Mouse (Mus musculus): ENCODE results near the gene Ucp2. TPM values are rescaled to one million over a fixed set of nuclear protein-coding genes. Genes with fewer than 3 reads are reported as not detected.

Gene Ucp2
- polyA plus RNA-seq, 1 experiment from 2014 or later: 123 TPM

DNA sequence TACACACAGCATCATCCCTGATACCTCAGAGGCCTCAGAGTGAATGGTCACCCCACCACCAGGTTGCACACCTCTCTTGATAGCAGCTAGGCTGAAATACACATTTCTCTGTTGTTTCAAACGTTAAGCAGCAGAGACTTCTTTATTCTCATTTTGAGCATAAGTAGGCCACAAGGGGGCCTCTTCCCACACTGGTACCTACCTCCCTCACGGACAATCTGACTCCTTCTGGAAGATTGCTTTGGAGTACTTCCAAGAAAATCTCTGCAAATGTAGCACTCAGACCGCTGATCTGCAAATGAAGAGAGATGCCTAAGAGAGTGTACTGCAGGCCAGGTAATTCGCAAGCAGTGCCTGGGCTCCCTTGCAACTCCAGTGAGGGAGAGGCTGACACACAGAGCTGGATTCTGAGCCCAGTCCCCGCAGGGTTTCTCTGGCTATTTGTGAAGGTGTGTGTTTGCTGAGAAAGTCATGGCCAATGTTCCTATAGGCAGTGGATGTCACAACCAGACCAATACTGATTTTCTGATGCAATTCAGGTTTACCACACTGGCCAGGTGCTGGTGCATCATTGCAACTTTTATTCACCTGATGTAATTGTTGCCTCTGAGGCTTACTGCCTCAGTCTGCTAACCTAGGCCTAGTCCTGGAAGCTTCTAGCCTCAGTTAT, 57.3 kb downstream of the Ucp2 start:
- 69% methylated on average over 5 of the region's 5 CpGs for WGBS
- H3K9me3 ChIP-seq: no peaks in the 10 kb centered on the region
- peaks cover 33% of the 10 kb centered on the region for H3K36me3 ChIP-seq
- no peak overlapping the region for H3K4me3 ChIP-seq
- no peak for DNase-seq (ENCODE audit: low spot score)
- H3K4me1 ChIP-seq (replicated peaks): peaks cover 6% of the 10 kb centered on the region
- H3K27ac ChIP-seq: no peak overlapping the region
- no peaks in the 10 kb centered on the region for H3K27me3 ChIP-seq (ENCODE audit: insufficient read depth, poor library complexity, severe bottlenecking)

Other genes starting within 250 kb of the Ucp2 start
- 1.0 and 3.5 TPM in 2 replicates for gene P4ha3, start 207.8 kb upstream of the Ucp2 start, polyA plus RNA-seq (2016; fragmentation: Nextera tagmentation; extraction: Ambion mirVana)
- 33.5 and 34.7 TPM in 2 replicates for gene C2cd3, start 121.1 kb upstream of the Ucp2 start, polyA plus RNA-seq (2016; fragmentation: Nextera tagmentation; extraction: Ambion mirVana)
- 104 and 118 TPM in 2 replicates for gene Ppme1, start 121.0 kb upstream of the Ucp2 start, polyA plus RNA-seq (2016; fragmentation: Nextera tagmentation; extraction: Ambion mirVana)
- 0.09 TPM in 1 of 2 replicates, not detected in the other for gene Ucp3, start 20.3 kb upstream of the Ucp2 start, polyA plus RNA-seq (2016; fragmentation: Nextera tagmentation; extraction: Ambion mirVana)
- 1.9 and 9.2 TPM in 2 replicates for gene Dnajb13, start 21.6 kb downstream of the Ucp2 start, polyA plus RNA-seq (2016; fragmentation: Nextera tagmentation; extraction: Ambion mirVana)
- gene Coa4, start 43.7 kb downstream of the Ucp2 start, polyA plus RNA-seq (2016; fragmentation: Nextera tagmentation; extraction: Ambion mirVana): 20.4 and 23.3 TPM in 2 replicates
- 111 and 117 TPM in 2 replicates for gene Rab6a, start 114.1 kb downstream of the Ucp2 start, polyA plus RNA-seq (2016; fragmentation: Nextera tagmentation; extraction: Ambion mirVana)
- gene Mrpl48, start 115.0 kb downstream of the Ucp2 start, polyA plus RNA-seq (2016; fragmentation: Nextera tagmentation; extraction: Ambion mirVana): 57.9 and 66.6 TPM in 2 replicates
- 4.3 and 10.7 TPM in 2 replicates for gene Plekhb1, start 169.1 kb downstream of the Ucp2 start, polyA plus RNA-seq (2016; fragmentation: Nextera tagmentation; extraction: Ambion mirVana)
- gene Fam168a, start 213.3 kb downstream of the Ucp2 start, polyA plus RNA-seq (2016; fragmentation: Nextera tagmentation; extraction: Ambion mirVana): 30.2 and 47.4 TPM in 2 replicates